Mouse (Mus musculus) MEL (cell line): ENCODE results near the gene Mau2. TPM values are rescaled to one million over a fixed set of nuclear protein-coding genes. Genes with fewer than 3 reads are reported as not detected.

Experiments used
- DNase-seq: peaks from one replicate; pipeline ENCODE4 v3.0.0; 2011; ENCODE audit warnings: low read depth, low spot score
- H3K27ac ChIP-seq: 2 replicates; pipeline ENCODE4 v1.5.1; 2012; ENCODE audit warnings: low read depth, mild to moderate bottlenecking, control low read depth, low read length, moderate library complexity; ENCODE audit not compliant: control insufficient read depth
- H3K27me3 ChIP-seq, 2 experiments: fragments of 150-350 bp in 1 of 2; sonication (generic) in 1 of 2; 2 replicates each; pipeline ENCODE4 v1.6.1; 2012; ENCODE audit warnings: low read length in 2 of 2, mild to moderate bottlenecking in 2 of 2, improper control_type of control experiment in 1 of 2, moderate library complexity in 1 of 2; ENCODE audit not compliant: insufficient read depth in 2 of 2, control insufficient read depth in 1 of 2
- H3K36me3 ChIP-seq, 2 experiments: 2 replicates each; pipeline ENCODE4 v1.6.1; 2012 to 2014; ENCODE audit warnings: low read length in 2 of 2, improper control_type of control experiment in 1 of 2, inconsistent platforms in 1 of 2, mild to moderate bottlenecking in 1 of 2; ENCODE audit not compliant: insufficient read depth in 2 of 2, control insufficient read depth in 1 of 2
- H3K4me1 ChIP-seq, 2 experiments: fragments of 150-350 bp in 1 of 2; sonication (generic) in 1 of 2; 2 replicates each; pipeline ENCODE4 v1.6.1; 2012; ENCODE audit warnings: low read length in 2 of 2, improper control_type of control experiment in 1 of 2, mild to moderate bottlenecking in 1 of 2; ENCODE audit not compliant: insufficient read depth in 2 of 2, control insufficient read depth in 1 of 2
- H3K4me3 ChIP-seq, 2 experiments: fragments of 150-350 bp in 1 of 2; sonication (generic) in 1 of 2; 2 replicates each; pipeline ENCODE4 v1.5.1; 2012; ENCODE audit warnings: low read depth in 2 of 2, low read length in 2 of 2, mild to moderate bottlenecking in 2 of 2, moderate library complexity in 2 of 2, control low read depth in 1 of 2, improper control_type of control experiment in 1 of 2; ENCODE audit not compliant: control insufficient read depth in 1 of 2, insufficient read depth in 1 of 2
- H3K79me2 ChIP-seq: 2 replicates; pipeline ENCODE4 v1.6.1; 2012; ENCODE audit warnings: mild to moderate bottlenecking, low read length, moderate library complexity; ENCODE audit not compliant: control insufficient read depth, poor library complexity, insufficient read depth
- H3K9ac ChIP-seq: 2 replicates; pipeline ENCODE4 v1.6.1; 2012; ENCODE audit warnings: low read depth, mild to moderate bottlenecking, control low read depth, low read length, moderate library complexity; ENCODE audit not compliant: control insufficient read depth, poor library complexity, severe bottlenecking
- H3K9me3 ChIP-seq: fragments of 150-350 bp; sonication (generic); replicated peaks from 2 replicates; pipeline ENCODE4 v1.6.1; 2012; ENCODE audit warnings: mild to moderate bottlenecking, low read length, improper control_type of control experiment, moderate library complexity; ENCODE audit not compliant: insufficient read depth
- CHD1 ChIP-seq: IDR thresholded peaks from 2 replicates; pipeline ENCODE4 v1.6.1; 2012; ENCODE audit warnings: low read depth, mild to moderate bottlenecking, inconsistent platforms, low read length, improper control_type of control experiment
- CHD2 ChIP-seq: IDR thresholded peaks from 2 replicates; pipeline ENCODE4 v1.6.1; 2011; ENCODE audit warnings: low read length, improper control_type of control experiment
- CTCF ChIP-seq, 3 experiments: IDR thresholded peaks in 2 of 3; conservative IDR thresholded peaks in 1 of 3; 2 replicates each; pipeline ENCODE4 v1.5.1; 2011 to 2012; ENCODE audit warnings: low read length in 3 of 3, low read depth in 2 of 3, mild to moderate bottlenecking in 2 of 3, improper control_type of control experiment in 1 of 3, inconsistent platforms in 1 of 3, mixed read lengths in 1 of 3, moderate library complexity in 1 of 3; ENCODE audit not compliant: control insufficient read depth in 1 of 3, insufficient read depth in 1 of 3, poor library complexity in 1 of 3, severe bottlenecking in 1 of 3
- E2F4 ChIP-seq: IDR thresholded peaks from 2 replicates; pipeline ENCODE4 v1.6.1; 2011; ENCODE audit warnings: low read depth, low read length, improper control_type of control experiment, borderline replicate concordance
- EP300 ChIP-seq, 2 experiments: IDR thresholded peaks; 2 replicates each; pipeline ENCODE4 v1.6.1; 2011; ENCODE audit warnings: improper control_type of control experiment in 2 of 2, low read length in 2 of 2, low read depth in 1 of 2, mild to moderate bottlenecking in 1 of 2
- ETS1 ChIP-seq: IDR thresholded peaks from 2 replicates; pipeline ENCODE4 v1.6.1; 2012; ENCODE audit warnings: low read depth, mild to moderate bottlenecking, inconsistent platforms, low read length, improper control_type of control experiment, moderate library complexity
- HCFC1 ChIP-seq: IDR thresholded peaks from 2 replicates; pipeline ENCODE4 v1.6.1; 2012; ENCODE audit warnings: low read depth, mild to moderate bottlenecking, inconsistent platforms, low read length, improper control_type of control experiment, moderate library complexity
- JUND ChIP-seq: IDR thresholded peaks from 2 replicates; pipeline ENCODE4 v1.6.1; 2011; ENCODE audit warnings: low read depth, mild to moderate bottlenecking, improper control_type of control experiment, low read length
- KAT2A ChIP-seq: conservative IDR thresholded peaks from 2 replicates; pipeline ENCODE4 v1.6.1; 2012; ENCODE audit warnings: low read depth, low read length, improper control_type of control experiment, inconsistent platforms
- MAFK ChIP-seq: IDR thresholded peaks from 2 replicates; pipeline ENCODE4 v1.6.1; 2011; ENCODE audit warnings: low read depth, mild to moderate bottlenecking, low read length, improper control_type of control experiment, borderline replicate concordance
- MEF2A ChIP-seq: IDR thresholded peaks from 2 replicates; pipeline ENCODE4 v1.6.1; 2014; ENCODE audit warnings: low read depth, mild to moderate bottlenecking, inconsistent platforms, low read length, improper control_type of control experiment; ENCODE audit not compliant: poor library complexity, insufficient replicate concordance, severe bottlenecking; ENCODE audit errors: extremely low read depth
- MYB ChIP-seq: IDR thresholded peaks from 2 replicates; pipeline ENCODE4 v1.6.1; 2011; ENCODE audit warnings: mild to moderate bottlenecking, low read depth, low read length, improper control_type of control experiment
- NELFE ChIP-seq: IDR thresholded peaks from 2 replicates; pipeline ENCODE4 v1.6.1; 2011; ENCODE audit warnings: low read depth, low read length, improper control_type of control experiment
- POLR2AphosphoS2 ChIP-seq: IDR thresholded peaks from 2 replicates; pipeline ENCODE4 v1.6.1; 2011; ENCODE audit warnings: low read length, improper control_type of control experiment
- POLR2AphosphoS5 ChIP-seq: IDR thresholded peaks from 2 replicates; pipeline ENCODE4 v1.6.1; 2012; ENCODE audit warnings: low read depth, borderline replicate concordance, mild to moderate bottlenecking, inconsistent platforms, low read length, moderate library complexity, mixed read lengths
- RAD21 ChIP-seq: IDR thresholded peaks from 2 replicates; pipeline ENCODE4 v1.6.1; 2011; ENCODE audit warnings: mild to moderate bottlenecking, low read depth, low read length, improper control_type of control experiment
- TBP ChIP-seq: IDR thresholded peaks from 2 replicates; pipeline ENCODE4 v1.8.0; 2011; ENCODE audit warnings: low read depth, low read length, improper control_type of control experiment
- UBTF ChIP-seq: IDR thresholded peaks from 2 replicates; pipeline ENCODE4 v1.6.1; 2012; ENCODE audit warnings: low read depth, mild to moderate bottlenecking, inconsistent platforms, low read length, improper control_type of control experiment, moderate library complexity, borderline replicate concordance; ENCODE audit not compliant: insufficient read depth
- USF2 ChIP-seq, 2 experiments: IDR thresholded peaks; 2 replicates each; pipeline ENCODE4 v1.6.1; 2011 to 2012; ENCODE audit warnings: improper control_type of control experiment in 2 of 2, low read length in 2 of 2, borderline replicate concordance in 1 of 2, inconsistent platforms in 1 of 2, low read depth in 1 of 2, mild to moderate bottlenecking in 1 of 2; ENCODE audit not compliant: insufficient read depth in 1 of 2
- ZMIZ1 ChIP-seq: IDR thresholded peaks from 2 replicates; pipeline ENCODE4 v1.6.1; 2012; ENCODE audit warnings: low read depth, mild to moderate bottlenecking, inconsistent platforms, low read length, improper control_type of control experiment, moderate library complexity
- ZNF384 ChIP-seq: IDR thresholded peaks from 2 replicates; pipeline ENCODE4 v1.6.1; 2012; ENCODE audit warnings: low read depth, mild to moderate bottlenecking, inconsistent platforms, low read length, improper control_type of control experiment
- polyA plus RNA-seq, 2 experiments: library from polyadenylated mRNA; stranded (reverse) in 1 of 2; unstranded in 1 of 2; fragments of >175 nt in 1 of 2; fragments of >200 nt in 1 of 2; gene quantifications; 2 replicates each; pipeline versions ENCODE4 v1.2.1 to v1.2.4; 2012; ENCODE audit warnings: low replicate concordance in 2 of 2, low read depth in 1 of 2; ENCODE audit not compliant: insufficient read length in 2 of 2, insufficient read depth in 1 of 2, missing spikeins in 1 of 2
- total RNA-seq: library from RNA; depleted of rRNA; stranded (reverse); fragments of 300-350 nt; gene quantifications from 2 replicates; pipeline ENCODE4 v1.2.3, GENCODE M21; 2012

Gene Mau2
- total and polyA plus RNA-seq, 3 experiments, result 39.2 to 43.4 TPM; not detected in 1

DNA sequence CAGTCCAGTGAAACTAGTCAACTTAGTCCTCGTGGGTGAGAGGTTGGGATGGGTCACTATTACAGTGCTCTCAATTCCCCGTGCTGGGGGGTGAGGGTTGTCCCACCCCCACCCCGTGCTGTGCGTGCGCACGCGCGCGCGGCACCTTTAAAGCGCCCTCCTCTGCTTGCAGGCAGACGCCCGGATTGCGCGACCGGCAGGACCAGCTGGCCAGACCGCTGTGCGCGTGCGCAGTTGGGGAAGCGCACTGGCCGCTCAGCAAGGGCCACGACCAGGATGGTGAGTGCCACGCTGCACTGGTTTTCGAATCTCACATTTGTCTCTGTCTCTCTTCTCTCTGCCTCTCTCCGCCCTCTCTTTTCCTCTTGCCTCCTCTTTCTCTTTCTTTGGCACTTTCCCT, 40.8 kb upstream of the Mau2 start, which contains the start of gene Hapln4:
Hapln4 (plus strand) TSS at position 173 of the 400 bp plus-strand sequence.
- H3K27me3 ChIP-seq, result no peaks in the 10 kb centered on the region

GRCm38 (mm10) chr8:70081976-70082375, 39.4 kb upstream of the Mau2 start:
- Histone ChIP-seq H3K4me3 (no peak overlapping the region), H3K27me3 (no peaks in the 10 kb centered on the region), H3K27ac (no peak overlapping the region), H3K36me3 (no peaks in the 10 kb centered on the region), H3K4me1 (no peaks in the 10 kb centered on the region)
- DNase-seq, result no peak
- TF ChIP-seq EP300 (IDR thresholded peaks at IDR 0.05; ENCODE audit: low read depth in 1 of 2, low read length in 2 of 2) (no peak), RAD21 (no peak), MYB (no peak), KAT2A (no peak), JUND (no peak), USF2 (IDR thresholded peaks at IDR 0.05; ENCODE audit: borderline replicate concordance in 1 of 2, insufficient read depth in 1 of 2, low read depth in 1 of 2, low read length in 2 of 2) (no peak), CHD1 (no peak), E2F4 (no peak), TBP (no peak), CHD2 (no peak), POLR2AphosphoS2 (no peak), HCFC1 (no peak), MEF2A (no peak), ZNF384 (no peak), ZMIZ1 (no peak), POLR2AphosphoS5 (no peak), ETS1 (no peak), UBTF (no peak), NELFE (no peak)
- TF ChIP-seq, all 39 proteins: peak for 0
- Histone ChIP-seq H3K9ac (no peak overlapping the region), H3K9me3 (no peaks in the 10 kb centered on the region), H3K79me2 (no peaks in the 10 kb centered on the region)

More for the DNA sequence above, 40.8 kb upstream of the Mau2 start, which contains the start of gene Hapln4:
- Histone ChIP-seq H3K27ac (no peak within 1 kb of the TSS), H3K4me1 (no peaks in the 10 kb centered on the region), H3K79me2 (no peaks in the 10 kb centered on the region), H3K36me3 (no peaks in the 10 kb centered on the region), H3K9me3 (no peaks in the 10 kb centered on the region), H3K9ac (no peak within 1 kb of the TSS), H3K4me3 (no peak within 1 kb of the TSS)
- TF ChIP-seq UBTF (no peak), USF2 (IDR thresholded peaks at IDR 0.05; ENCODE audit: borderline replicate concordance in 1 of 2, insufficient read depth in 1 of 2, low read depth in 1 of 2, low read length in 2 of 2) (no peak), ZNF384 (no peak), CTCF (IDR thresholded peaks at IDR 0.05 in 2 of 3, conservative IDR thresholded peaks at IDR 0.05 in 1 of 3; ENCODE audit: control insufficient read depth in 1 of 3, insufficient read depth in 1 of 3, low read depth in 2 of 3, low read length in 3 of 3, poor library complexity in 1 of 3, severe bottlenecking in 1 of 3) (no peak), MAFK (no peak), KAT2A (no peak), NELFE (no peak), POLR2AphosphoS2 (no peak)
- DNase-seq, result no peak
